26 mouse cellular contexts compared by ENCODE assay signal in genomic region chr11:90214246-90214645, GRCm38 (mm10).
"Had no signal": no experiment of that assay in that cellular context is flagged by ENCODE, and none has a peak within 500 bp of the region (broad histone marks: within the 10 kb centered on the region; RNA-seq: fewer than 3 reads in every experiment).

No protein-coding gene starts in this region.

- H3K9me3 ChIP-seq: heart, embryonic 15.5 days; intestine, embryonic 15.5 days; limb, embryonic 10.5 days; limb, embryonic 12.5 days; liver, embryonic 13.5 days had no signal

- H3K27me3 ChIP-seq: heart, embryonic 13.5 days; heart, embryonic 15.5 days; intestine, embryonic 15.5 days; limb, embryonic 12.5 days; liver, embryonic 13.5 days had no signal

- DNase-seq: gastrocnemius, postnatal 14 days; gastrocnemius, postnatal 36 days; heart, adult 11 months; heart, adult 2 months; heart, postnatal 14 days; heart, postnatal 36 days; kidney, adult 18-20 months; kidney, adult 8-10 months; kidney, postnatal 10 days; kidney, postnatal 25 days; kidney, postnatal 4 days; liver; liver, embryonic 13.5 days had no signal

- H3K4me2 ChIP-seq: heart, embryonic 11.5 days; heart, embryonic 13.5 days; heart, embryonic 15.5 days; hindbrain, embryonic 14.5 days; intestine, embryonic 15.5 days; limb, embryonic 12.5 days; liver, embryonic 11.5 days; liver, embryonic 13.5 days had no signal

- H3K4me3 ChIP-seq: heart, adult 2 months; heart, embryonic 13.5 days; heart, embryonic 15.5 days; intestine, embryonic 15.5 days; layer of hippocampus, adult 2 months; left cerebral cortex, adult 2 months; limb, embryonic 10.5 days; limb, embryonic 12.5 days; liver, embryonic 13.5 days had no signal

- H3K9ac ChIP-seq: heart, embryonic 13.5 days; heart, embryonic 15.5 days; hindbrain, embryonic 14.5 days; intestine, embryonic 15.5 days; limb, embryonic 12.5 days; liver, embryonic 13.5 days had no signal

- H3K27ac ChIP-seq: heart, adult 2 months; heart, embryonic 13.5 days; heart, embryonic 15.5 days; hindbrain, embryonic 14.5 days; intestine, embryonic 15.5 days; layer of hippocampus, adult 2 months; left cerebral cortex, adult 2 months; limb, embryonic 10.5 days; limb, embryonic 12.5 days; liver, embryonic 13.5 days had no signal

- ATAC-seq: hindbrain, embryonic 16.5 days; inflammation-experienced regulatory T-cells, adult 6 months; intestine, embryonic 15.5 days; intestine, postnatal 0 days had no signal

- H3K4me1 ChIP-seq: heart, embryonic 13.5 days; heart, embryonic 15.5 days; intestine, embryonic 15.5 days; limb, embryonic 10.5 days; limb, embryonic 12.5 days; liver, embryonic 13.5 days had no signal

- H3K36me3 ChIP-seq: heart, embryonic 13.5 days; heart, embryonic 15.5 days; intestine, embryonic 15.5 days; limb, embryonic 10.5 days; limb, embryonic 12.5 days; liver, embryonic 13.5 days had no signal
